ENCODE assay signal across 14 mouse cellular contexts in genomic region chr17:46168318-46168717, GRCm38 (mm10). TPM values are rescaled to one million over a fixed set of nuclear protein-coding genes. Genes with fewer than 3 reads are reported as not detected.
DNase-seq lines count a peak whose midpoint lies in the region; ATAC-seq and TF ChIP-seq lines count a peak whose summit lies in the region.
"Had no signal": no experiment of that assay in that cellular context is flagged by ENCODE, and none has a peak within 500 bp of the region (broad histone marks: within the 10 kb centered on the region; RNA-seq: fewer than 3 reads in every experiment).

No protein-coding gene starts in this region.

- no peaks in the 10 kb centered on the region for H3K27me3 ChIP-seq in lung, postnatal 0 days (replicated peaks; ENCODE audit: insufficient read depth, low read length)
- no peaks in the 10 kb centered on the region for H3K27me3 ChIP-seq in stomach, postnatal 0 days (ENCODE audit: control insufficient read depth, insufficient read depth, low read length)
- H3K27me3 ChIP-seq: hindbrain, embryonic 12.5 days; lung, embryonic 15.5 days; neural tube, embryonic 12.5 days had no signal

- TF ChIP-seq CTCF in lung, postnatal 0 days (IDR thresholded peaks at IDR 0.05), result no peak; the same call in 1 of the 2 replicates
- TF ChIP-seq CTCF in stomach, postnatal 0 days (IDR thresholded peaks at IDR 0.05; ENCODE audit: low read depth), result no peak

- H3K4me1 ChIP-seq in lung, postnatal 0 days (ENCODE audit: insufficient read depth, low read depth, low read length), result no peaks in the 10 kb centered on the region
- H3K4me1 ChIP-seq in stomach, postnatal 0 days (replicated peaks; ENCODE audit: control insufficient read depth, insufficient read depth), result no peaks in the 10 kb centered on the region
- H3K4me1 ChIP-seq: neural tube, embryonic 12.5 days had no signal

- no peak for DNase-seq in frontal cortex, postnatal 14 days (ENCODE audit: low spot score in 2 of 2)
- DNase-seq in lung, postnatal 0 days (ENCODE audit: low spot score), result no peak
- DNase-seq in lung, postnatal 25 days (ENCODE audit: low spot score), result no peak
- DNase-seq in heart, postnatal 4 days, result peak; percentile 32
- no peak for DNase-seq in stomach, postnatal 0 days (ENCODE audit: low spot score)
- DNase-seq in thymus, postnatal 10 days (ENCODE audit: low spot score in 2 of 2), result no peak
- DNase-seq: adrenal gland, postnatal 36 days; right cerebral cortex, postnatal 4 days had no signal

- TF ChIP-seq EP300 in lung, postnatal 0 days (IDR thresholded peaks at IDR 0.05), result no peak
- TF ChIP-seq EP300 in stomach, postnatal 0 days (optimal IDR thresholded peaks at IDR 0.05), result no peak

- H3K36me3 ChIP-seq in lung, postnatal 0 days (ENCODE audit: insufficient read depth, low read length), result peaks cover 40% of the 10 kb centered on the region
- H3K36me3 ChIP-seq in stomach, postnatal 0 days (ENCODE audit: control insufficient read depth, insufficient read depth, low read length), result peaks cover 39% of the 10 kb centered on the region

- no peaks in the 10 kb centered on the region for H3K9me3 ChIP-seq in lung, postnatal 0 days (ENCODE audit: low read length)
- no peaks in the 10 kb centered on the region for H3K9me3 ChIP-seq in stomach, postnatal 0 days (ENCODE audit: control insufficient read depth, low read length)
- H3K9me3 ChIP-seq: hindbrain, embryonic 12.5 days; lung, embryonic 15.5 days; neural tube, embryonic 12.5 days had no signal

- no peak overlapping the region for H3K9ac ChIP-seq in lung, postnatal 0 days (replicated peaks; ENCODE audit: low read depth)
- H3K9ac ChIP-seq in stomach, postnatal 0 days (ENCODE audit: low read length), result no peak overlapping the region
- H3K9ac ChIP-seq: hindbrain, embryonic 12.5 days; lung, embryonic 15.5 days; neural tube, embryonic 12.5 days had no signal

- H3K4me3 ChIP-seq in lung, postnatal 0 days (ENCODE audit: low read depth, low read length), result no peak overlapping the region
- no peak overlapping the region for H3K4me3 ChIP-seq in stomach, postnatal 0 days (ENCODE audit: low read depth, low read length)
- H3K4me3 ChIP-seq: hindbrain, embryonic 12.5 days; layer of hippocampus, adult 2 months; lung, embryonic 15.5 days; neural tube, embryonic 12.5 days had no signal

- H3K27ac ChIP-seq in lung, postnatal 0 days (ENCODE audit: low read length), result no peak overlapping the region
- no peak overlapping the region for H3K27ac ChIP-seq in stomach, postnatal 0 days (replicated peaks)
- H3K27ac ChIP-seq: hindbrain, embryonic 12.5 days; layer of hippocampus, adult 2 months; lung, embryonic 15.5 days; neural tube, embryonic 12.5 days had no signal

- peak; percentile 24; the same call in 1 of the 2 replicates for ATAC-seq in frontal cortex, adult (ENCODE audit: low TSS enrichment)
- ATAC-seq in lung, postnatal 0 days, result 0 out of 2 replicates have a peak, but pooled peaks have one; percentile 16
- peak; percentile 27 for ATAC-seq in stomach, postnatal 0 days (ENCODE audit: low FRiP score, low TSS enrichment)
- ATAC-seq in monocyte, adult 5-6 weeks (replicated peaks; ENCODE audit: insufficient number of reproducible peaks, low FRiP score, low TSS enrichment, poor library complexity, severe bottlenecking), result no peak

- H3K4me2 ChIP-seq in lung, postnatal 0 days (replicated peaks; ENCODE audit: low read depth, low read length), result no peak overlapping the region
- H3K4me2 ChIP-seq in stomach, postnatal 0 days (replicated peaks; ENCODE audit: low read depth), result no peak overlapping the region
- H3K4me2 ChIP-seq: hindbrain, embryonic 12.5 days; lung, embryonic 15.5 days; neural tube, embryonic 12.5 days had no signal

- WGBS in lung, postnatal 0 days, result 35% methylated on average over 5 of the region's 5 CpGs
- WGBS in stomach, postnatal 0 days, result 41% methylated on average over 5 of the region's 5 CpGs

RNA-seq across cellular contexts. Expression of gene Gtpbp2, which starts 7.5 kb away (rescaled TPM):
- polyA plus RNA-seq in lung, postnatal 0 days (2015; fragmentation: Nextera tagmentation; extraction: Ambion mirVana), result 38.8 and 39.5 TPM in 2 replicates
- total RNA-seq in heart, postnatal 4 days (2021), result 10 to 100 TPM; 78.1 to 84.9 TPM
- 21.2 and 21.6 TPM in 2 replicates for polyA plus RNA-seq in stomach, postnatal 0 days (2015; fragmentation: Nextera tagmentation; extraction: Ambion mirVana)
- 84.1 to 127 TPM (median 93.1 TPM) in 3 replicates for total RNA-seq in monocyte, adult 5-6 weeks (2017)

RNA-seq across cellular contexts. Expression of gene Mad2l1bp, which starts 15.0 kb away (rescaled TPM):
- 43.5 and 44.6 TPM in 2 replicates for polyA plus RNA-seq in lung, postnatal 0 days (2015; fragmentation: Nextera tagmentation; extraction: Ambion mirVana)
- total RNA-seq in heart, postnatal 4 days (2021), result 10 to 100 TPM; 16.2 to 17.5 TPM
- 35.5 and 35.8 TPM in 2 replicates for polyA plus RNA-seq in stomach, postnatal 0 days (2015; fragmentation: Nextera tagmentation; extraction: Ambion mirVana)
- total RNA-seq in monocyte, adult 5-6 weeks (2017), result 4.2 to 10.8 TPM (median 6.1 TPM) in 3 replicates

RNA-seq across cellular contexts. Expression of gene Rsph9, which starts 24.3 kb away (rescaled TPM):
- 31.7 and 32.4 TPM in 2 replicates for polyA plus RNA-seq in lung, postnatal 0 days (2015; fragmentation: Nextera tagmentation; extraction: Ambion mirVana)
- 1 to 10 TPM; 1.5 to 2.8 TPM for total RNA-seq in heart, postnatal 4 days (2021)
- 13.1 and 13.6 TPM in 2 replicates for polyA plus RNA-seq in stomach, postnatal 0 days (2015; fragmentation: Nextera tagmentation; extraction: Ambion mirVana)
- total RNA-seq in monocyte, adult 5-6 weeks (2017), result 1.5 TPM in 1 of 3 replicates, not detected in the others

RNA-seq across cellular contexts. Expression of gene Polh, which starts 34.1 kb away (rescaled TPM):
- polyA plus RNA-seq in lung, postnatal 0 days (2015; fragmentation: Nextera tagmentation; extraction: Ambion mirVana), result 6.6 and 8.6 TPM in 2 replicates
- 10 to 100 TPM; 20.3 to 21.7 TPM for total RNA-seq in heart, postnatal 4 days (2021)
- 7.5 and 8.0 TPM in 2 replicates for polyA plus RNA-seq in stomach, postnatal 0 days (2015; fragmentation: Nextera tagmentation; extraction: Ambion mirVana)
- total RNA-seq in monocyte, adult 5-6 weeks (2017), result 7.5 to 15.6 TPM (median 7.7 TPM) in 3 replicates

RNA-seq across cellular contexts. Expression of gene Xpo5, which starts 34.3 kb away (rescaled TPM):
- polyA plus RNA-seq in lung, postnatal 0 days (2015; fragmentation: Nextera tagmentation; extraction: Ambion mirVana), result 14.8 and 16.2 TPM in 2 replicates
- 10 to 100 TPM; 26.9 to 28.7 TPM for total RNA-seq in heart, postnatal 4 days (2021)
- 11.5 and 12.2 TPM in 2 replicates for polyA plus RNA-seq in stomach, postnatal 0 days (2015; fragmentation: Nextera tagmentation; extraction: Ambion mirVana)
- 20.3 to 29.2 TPM (median 21.2 TPM) in 3 replicates for total RNA-seq in monocyte, adult 5-6 weeks (2017)
